ENCODE assay signal across 8 mouse cellular contexts in genomic region chr10:69924845-69925244, GRCm38 (mm10).
DNase-seq lines count a peak whose midpoint lies in the region; ATAC-seq and TF ChIP-seq lines count a peak whose summit lies in the region.

No protein-coding gene starts in this region.

- peak overlapping the region; percentile 66 for H3K9ac ChIP-seq in heart, embryonic 11.5 days (ENCODE audit: low read depth, low read length)
- no peak overlapping the region for H3K9ac ChIP-seq in forebrain, embryonic 16.5 days (replicated peaks; ENCODE audit: low read depth, low read length)

- H3K4me2 ChIP-seq in heart, embryonic 11.5 days: peak overlapping the region; percentile 73
- peak overlapping the region; percentile 42 for H3K4me2 ChIP-seq in forebrain, embryonic 16.5 days (ENCODE audit: low read length)
- peak overlapping the region; percentile 61 for H3K4me2 ChIP-seq in myocyte (ENCODE audit: low read depth)

- H3K4me3 ChIP-seq in heart, embryonic 11.5 days (ENCODE audit: low read depth, low read length): peak overlapping the region; percentile 39
- no peak overlapping the region for H3K4me3 ChIP-seq in forebrain, embryonic 16.5 days (replicated peaks; ENCODE audit: low read length)
- H3K4me3 ChIP-seq in myocyte: peak overlapping the region; percentile 7

- peaks cover 26% of the 10 kb centered on the region for H3K4me1 ChIP-seq in heart, embryonic 11.5 days (ENCODE audit: control insufficient read depth, insufficient read depth, low read length)
- H3K4me1 ChIP-seq in forebrain, embryonic 16.5 days (replicated peaks; ENCODE audit: control insufficient read depth, insufficient read depth, low read length): peaks cover 17% of the 10 kb centered on the region

- 4% methylated on average over 14 of the region's 14 CpGs for WGBS in heart, embryonic 11.5 days (ENCODE audit: insufficient replicate concordance)
- WGBS in forebrain, embryonic 16.5 days: 8% methylated on average over 14 of the region's 14 CpGs

- ATAC-seq in heart, embryonic 11.5 days (replicated peaks; ENCODE audit: insufficient number of reproducible peaks, low FRiP score, low TSS enrichment): peak; percentile 36; the same call in 1 of the 2 replicates
- ATAC-seq in forebrain, embryonic 16.5 days: no peak

- H3ac ChIP-seq in myocyte (ENCODE audit: control insufficient read depth, insufficient read length): no peak overlapping the region

- H3K9me3 ChIP-seq in heart, embryonic 11.5 days (replicated peaks; ENCODE audit: control insufficient read depth, low read length): no peaks in the 10 kb centered on the region
- no peaks in the 10 kb centered on the region for H3K9me3 ChIP-seq in forebrain, embryonic 16.5 days (ENCODE audit: control insufficient read depth, low read length)

- no peaks in the 10 kb centered on the region for H3K36me3 ChIP-seq in heart, embryonic 11.5 days (ENCODE audit: control insufficient read depth, insufficient read depth, low read length)
- H3K36me3 ChIP-seq in forebrain, embryonic 16.5 days (ENCODE audit: control insufficient read depth, insufficient read depth): no peaks in the 10 kb centered on the region
- H3K36me3 ChIP-seq in myocyte (ENCODE audit: control insufficient read depth, insufficient read depth): no peaks in the 10 kb centered on the region

- H3K27ac ChIP-seq in heart, embryonic 11.5 days (ENCODE audit: low read depth, low read length): peak overlapping the region; percentile 74
- H3K27ac ChIP-seq in forebrain, embryonic 16.5 days (ENCODE audit: low read length): no peak overlapping the region

- H3K79me2 ChIP-seq in myocyte (ENCODE audit: control insufficient read depth, insufficient read depth): no peaks in the 10 kb centered on the region

- no peaks in the 10 kb centered on the region for H3K27me3 ChIP-seq in heart, embryonic 11.5 days (ENCODE audit: control insufficient read depth, insufficient read depth, low read length)
- H3K27me3 ChIP-seq in forebrain, embryonic 16.5 days (replicated peaks; ENCODE audit: control insufficient read depth, insufficient read depth, low read length): no peaks in the 10 kb centered on the region
- H3K27me3 ChIP-seq in myocyte (ENCODE audit: control insufficient read depth, insufficient read depth, insufficient read length): no peaks in the 10 kb centered on the region

- DNase-seq in heart, adult 9 months (ENCODE audit: low spot score in 2 of 2): no peak
- peak; percentile 40 for DNase-seq in kidney, postnatal 10 days
- DNase-seq in cerebellum, adult 11 months: no peak
- DNase-seq in urinary bladder, postnatal 10 days (ENCODE audit: low spot score): no peak
- DNase-seq in right cerebral cortex, adult 18-20 months: no peak

- TF ChIP-seq POLR2A in myocyte (IDR thresholded peaks at IDR 0.05; ENCODE audit: insufficient read length, low read depth): no peak

TF ChIP-seq in myocyte, 11 proteins besides CTCF, POLR2A, EP300 and RAD21:
- TF ChIP-seq MYOD1 (IDR thresholded peaks at IDR 0.05; ENCODE audit: control insufficient read depth in 1 of 3, insufficient read length in 2 of 3, low read depth in 2 of 3) (no peak), CEBPB (IDR thresholded peaks at IDR 0.05; ENCODE audit: insufficient read depth, poor library complexity, severe bottlenecking) (no peak), TCF12 (IDR thresholded peaks at IDR 0.05; ENCODE audit: insufficient read depth, poor library complexity, severe bottlenecking) (no peak)
